Mouse (Mus musculus) lung, postnatal 0 days (tissue): ENCODE measurements around the gene Pias3. TPM values are rescaled to one million over a fixed set of nuclear protein-coding genes. Genes with fewer than 3 reads are reported as not detected.
A peak's percentile ranks its signal among the peaks of the same experiment; 100 is the strongest.
"Not testable (repeated sequence)": the region's sequence is repeated elsewhere in the genome, so short reads cannot be mapped to it uniquely, and the experiment has no call there.

Source experiments
- ATAC-seq: fragments of 200-750 bp; cut with Nextera tagmentation; 2 replicates; pipeline ENCODE4 v1.8.0; 2017; ENCODE audit warnings: moderate library complexity
- DNase-seq: peaks from one replicate; pipeline ENCODE4 v3.0.0-alpha.2; 2016; ENCODE audit warnings: low spot score
- H3K27ac ChIP-seq: fragments of 300-500 bp; sonication (generic); 2 replicates; pipeline ENCODE4 v1.5.1; 2014; ENCODE audit warnings: antibody characterized with exemption, mild to moderate bottlenecking, low read length, mixed read lengths
- H3K27me3 ChIP-seq: fragments of 300-500 bp; sonication (generic); replicated peaks from 2 replicates; pipeline ENCODE4 v1.6.1; 2014; ENCODE audit warnings: low read length, mixed read lengths; ENCODE audit not compliant: insufficient read depth
- H3K36me3 ChIP-seq: fragments of 300-500 bp; sonication (generic); 2 replicates; pipeline ENCODE4 v1.6.1; 2014; ENCODE audit warnings: low read length, mixed read lengths; ENCODE audit not compliant: insufficient read depth
- H3K4me1 ChIP-seq: fragments of 300-500 bp; sonication (generic); 2 replicates; pipeline ENCODE4 v1.6.1; 2014; ENCODE audit warnings: antibody characterized with exemption, low read depth, low read length, mixed read lengths; ENCODE audit not compliant: insufficient read depth
- H3K4me2 ChIP-seq: fragments of 300-500 bp; sonication (generic); replicated peaks from 2 replicates; pipeline ENCODE4 v1.6.1; 2014; ENCODE audit warnings: low read depth, mild to moderate bottlenecking, low read length, moderate library complexity, mixed read lengths
- H3K4me3 ChIP-seq: fragments of 300-500 bp; sonication (generic); 2 replicates; pipeline ENCODE4 v1.5.1; 2014; ENCODE audit warnings: low read depth, low read length
- H3K9ac ChIP-seq: fragments of 300-500 bp; sonication (generic); replicated peaks from 2 replicates; pipeline ENCODE4 v1.6.1; 2014; ENCODE audit warnings: low read depth, mild to moderate bottlenecking
- H3K9me3 ChIP-seq: fragments of 300-500 bp; sonication (generic); 2 replicates; pipeline ENCODE4 v1.6.1; 2016; ENCODE audit warnings: low read length, mixed read lengths
- CTCF ChIP-seq: IDR thresholded peaks from 2 replicates; pipeline ENCODE4 v1.5.1; 2016; ENCODE audit warnings: antibody characterized with exemption, mild to moderate bottlenecking
- EP300 ChIP-seq: IDR thresholded peaks from 2 replicates; pipeline ENCODE4 v1.6.1; 2016; ENCODE audit warnings: antibody characterized with exemption, mild to moderate bottlenecking, control low read depth
- WGBS: fragments of 180-500 bp; shearing (Covaris S2); extraction: QIAGEN DNeasy Blood & Tissue Kit; methylation state at CpG from one replicate; pipeline ENCODE4 v1.1.7; 2014; 5-methylcytosine and 5-hydroxymethylcytosine counted together
- polyA plus RNA-seq: library from polyadenylated mRNA; unstranded; fragments of >200 nt; fragmentation: Nextera tagmentation; extraction: Ambion mirVana; gene quantifications from 2 replicates; pipeline ENCODE4 v1.2.1, GENCODE M21; 2015

Gene Pias3
- 26.9 and 31.1 TPM in 2 replicates for polyA plus RNA-seq

GRCm38 (mm10) chr3:96696198-96696765, at the start of gene Pias3:
Pias3 (plus strand) TSS chr3:96696384.
- Histone ChIP-seq H3K9me3 (no peaks in the 10 kb centered on the region), H3K36me3 (peaks cover 6% of the 10 kb centered on the region; the same call in 1 of the 2 replicates), H3K4me1 (peaks cover 4% of the 10 kb centered on the region; the same call in 1 of the 2 replicates), H3K27ac (peak within 1 kb of the TSS; percentile 85), H3K9ac (peak within 1 kb of the TSS; percentile 58), H3K27me3 (no peaks in the 10 kb centered on the region), H3K4me2 (peak within 1 kb of the TSS; percentile 79), H3K4me3 (peak within 1 kb of the TSS; percentile 92)
- ATAC-seq (peak; percentile 92), DNase-seq (peak; percentile 96)
- TF ChIP-seq EP300 (no peak), CTCF (no peak)
- WGBS = under 1% methylated on average over 35 of the region's 35 CpGs

GRCm38 (mm10) chr3:96647365-96647764, 48.8 kb upstream of the Pias3 start:
- Histone ChIP-seq H3K4me2 (no peak overlapping the region), H3K4me3 (no peak overlapping the region), H3K27me3 (no peaks in the 10 kb centered on the region), H3K36me3 (no peaks in the 10 kb centered on the region), H3K9ac (no peak overlapping the region), H3K4me1 (no peaks in the 10 kb centered on the region), H3K9me3 (no peaks in the 10 kb centered on the region), H3K27ac (no peak overlapping the region)
- TF ChIP-seq CTCF (no peak), EP300 (no peak)
- 90% methylated on average over 3 of the region's 3 CpGs for WGBS
- ATAC-seq = no peak
- DNase-seq = no peak

GRCm38 (mm10) chr3:96660901-96661300, 35.3 kb upstream of the Pias3 start:
- H3K27ac ChIP-seq = no peak overlapping the region

DNA sequence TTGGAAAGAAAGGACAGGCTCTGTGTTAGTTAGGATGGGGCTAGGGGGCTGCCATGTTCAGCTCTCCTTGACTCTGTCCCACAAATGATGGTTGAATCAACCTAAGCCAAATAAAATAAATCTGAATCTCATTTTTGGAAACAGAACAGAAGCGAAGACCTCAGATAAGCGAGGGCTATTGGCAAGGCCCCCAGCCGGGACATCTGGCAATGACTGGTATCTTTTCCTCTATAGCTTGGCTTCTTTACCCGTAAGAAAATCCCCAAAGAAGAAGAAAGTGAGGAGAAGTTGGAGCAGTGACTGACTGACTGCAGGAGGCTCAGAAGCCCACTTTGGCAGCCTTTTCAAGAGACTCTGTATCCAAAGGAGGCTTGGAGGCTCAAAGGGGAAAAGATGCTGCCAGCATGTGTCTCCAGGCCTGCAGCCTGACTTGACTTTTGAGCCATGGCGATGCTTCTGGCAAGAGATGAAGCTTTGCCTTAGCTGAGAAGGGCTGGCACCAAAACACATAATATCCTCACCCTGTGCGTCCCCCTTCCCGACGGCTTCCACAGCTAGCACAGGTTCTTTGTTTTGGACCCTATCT, 33.4 kb upstream of the Pias3 start:
- whole genome bisulfite sequencing = 45% methylated on average over 8 of the region's 8 CpGs
- 0 out of 2 replicates have a peak, but pooled peaks cover 4% of the 10 kb centered on the region for H3K4me1 ChIP-seq
- TF ChIP-seq CTCF (no peak), EP300 (no peak)
- ATAC-seq (no peak), DNase-seq (no peak)
- H3K27ac ChIP-seq = peak overlapping the region; percentile 38; the same call in 1 of the 2 replicates
- H3K36me3 ChIP-seq = no peaks in the 10 kb centered on the region
- no peak overlapping the region for H3K9ac ChIP-seq
- H3K4me3 ChIP-seq = no peak overlapping the region
- no peaks in the 10 kb centered on the region for H3K27me3 ChIP-seq
- H3K4me2 ChIP-seq = peak overlapping the region; percentile 54
- H3K9me3 ChIP-seq = no peaks in the 10 kb centered on the region

More at GRCm38 (mm10) chr3:96660901-96661300, 35.3 kb upstream of the Pias3 start:
- H3K4me1 ChIP-seq = 0 out of 2 replicates have a peak, but pooled peaks cover 4% of the 10 kb centered on the region
- no peaks in the 10 kb centered on the region for H3K27me3 ChIP-seq
- ATAC-seq (no peak), DNase-seq (no peak)
- TF ChIP-seq EP300 (no peak), CTCF (no peak)
- WGBS = 82% methylated on average over 2 of the region's 2 CpGs
- no peaks in the 10 kb centered on the region for H3K36me3 ChIP-seq
- no peak overlapping the region for H3K4me2 ChIP-seq
- no peak overlapping the region for H3K4me3 ChIP-seq
- no peak overlapping the region for H3K9ac ChIP-seq
- H3K9me3 ChIP-seq = no peaks in the 10 kb centered on the region

GRCm38 (mm10) chr3:96663432-96664239, 32.5 kb upstream of the Pias3 start:
- WGBS = 4% methylated on average over 15 of the region's 18 CpGs
- Histone ChIP-seq H3K27me3 (no peaks in the 10 kb centered on the region), H3K4me3 (0 out of 2 replicates have a peak overlapping the region, but pooled peaks have one; percentile 16), H3K9me3 (no peaks in the 10 kb centered on the region), H3K4me2 (peak overlapping the region; percentile 54), H3K4me1 (0 out of 2 replicates have a peak, but pooled peaks cover 4% of the 10 kb centered on the region), H3K27ac (peak overlapping the region; percentile 38; the same call in 1 of the 2 replicates), H3K9ac (peak overlapping the region; percentile 34), H3K36me3 (no peaks in the 10 kb centered on the region)
- peak; percentile 89 for TF ChIP-seq EP300
- peak; percentile 82 for TF ChIP-seq CTCF
- DNase-seq (peak; percentile 92), ATAC-seq (peak; percentile 95)

- not testable (repeated sequence) for H3K27me3 ChIP-seq, H3K4me2 ChIP-seq, DNase-seq, H3K9me3 ChIP-seq, H3K4me1 ChIP-seq, H3K36me3 ChIP-seq, H3K27ac ChIP-seq, H3K4me3 ChIP-seq, H3K9ac ChIP-seq, ATAC-seq
- 83% methylated on average over 6 of the region's 7 CpGs for WGBS
These were observed 30.3 kb upstream of the Pias3 start for GRCm38 (mm10) chr3:96665732-96666363.
